Mouse (Mus musculus): ENCODE data around the gene Rcan2.

Gene Rcan2

DNA sequence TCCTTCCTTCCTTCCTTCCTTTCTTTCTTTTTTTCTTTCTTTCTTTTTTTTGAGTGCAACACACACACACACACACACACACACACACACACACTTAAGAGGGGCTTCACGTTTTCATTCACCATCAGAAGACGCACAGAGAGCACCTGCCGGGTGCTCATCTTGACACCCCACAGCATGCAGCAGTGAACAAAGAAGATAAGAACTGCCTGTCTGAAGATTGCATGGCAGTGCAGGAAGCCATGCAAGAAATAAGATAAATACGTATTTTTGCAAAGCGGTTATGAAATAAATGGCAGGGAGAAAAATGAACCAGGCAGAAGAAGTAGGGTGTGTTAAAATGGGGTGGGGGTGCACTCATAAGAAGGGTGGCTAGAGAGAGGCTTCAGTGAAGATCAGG lies 116.0 kb downstream of the Rcan2 start:
- no peak for DNase-seq (ENCODE audit: low read depth, low spot score)

DNA sequence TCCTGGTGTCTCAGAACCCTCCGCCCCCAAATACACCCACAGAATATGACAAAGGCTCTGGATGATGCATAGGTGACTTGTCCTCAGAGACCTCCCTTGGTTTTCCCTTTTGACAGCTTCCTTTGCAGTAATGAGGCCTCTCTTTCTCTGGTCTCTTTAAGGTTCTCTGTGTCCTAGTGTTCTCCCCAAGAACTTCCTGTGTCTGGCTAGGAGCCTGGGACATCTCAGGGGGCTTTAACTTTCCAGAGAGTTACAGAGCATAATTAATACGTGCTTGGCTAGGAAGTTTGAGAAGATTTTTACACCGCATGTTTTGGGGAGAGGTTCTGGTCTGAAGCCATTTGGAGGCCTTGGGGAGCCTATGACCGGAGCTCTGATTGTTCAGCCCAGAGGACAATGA lies 128.7 kb downstream of the Rcan2 start:
- no peak for DNase-seq (ENCODE audit: low read depth, low spot score)

DNA sequence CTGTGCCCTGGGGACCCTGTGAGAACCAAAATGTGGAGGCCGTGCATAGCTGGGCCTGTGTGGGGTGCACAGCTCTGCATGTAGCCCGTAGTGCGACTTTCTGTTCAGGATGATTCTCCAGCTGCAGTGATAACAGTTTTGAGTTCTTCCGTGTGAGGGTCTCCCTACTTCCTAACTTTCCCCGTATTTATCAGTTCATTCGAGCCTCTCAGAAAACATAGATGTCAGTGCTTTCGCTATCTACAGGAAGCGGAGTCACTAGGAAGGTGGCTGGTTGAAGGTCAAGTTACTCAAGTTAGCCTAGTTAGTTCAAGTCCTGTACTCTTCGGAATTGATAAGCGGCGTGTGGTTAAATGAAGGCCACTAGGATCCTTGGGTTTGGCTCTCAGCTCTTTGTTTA lies 130.6 kb downstream of the Rcan2 start:
- no peak for DNase-seq (ENCODE audit: low read depth, low spot score)

DNA sequence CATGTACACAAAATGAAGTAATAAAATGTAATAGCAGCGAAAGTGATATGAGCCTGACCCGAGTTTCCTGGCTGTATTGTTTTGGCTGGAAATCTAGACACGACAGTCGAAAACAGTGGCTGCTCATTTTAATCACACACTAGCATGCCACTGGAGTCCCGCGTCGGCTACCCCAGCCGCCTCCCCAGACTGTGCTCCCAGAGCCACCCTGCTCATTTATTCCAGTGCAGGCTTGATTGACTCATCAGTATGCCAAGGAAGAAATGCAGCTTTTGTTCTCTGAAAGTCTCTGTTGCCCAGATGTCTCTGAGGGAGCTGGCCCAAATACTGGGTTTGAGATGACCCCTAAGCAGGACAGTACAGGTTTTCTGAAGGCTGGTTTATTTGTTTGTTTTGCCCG lies 132.9 kb downstream of the Rcan2 start:
- DNase-seq (ENCODE audit: low read depth, low spot score): no peak

GRCm38 (mm10) chr17:43952219-43952618 lies 151.1 kb downstream of the Rcan2 start:
- DNase-seq (ENCODE audit: low read depth, low spot score): peak; percentile 43

DNA sequence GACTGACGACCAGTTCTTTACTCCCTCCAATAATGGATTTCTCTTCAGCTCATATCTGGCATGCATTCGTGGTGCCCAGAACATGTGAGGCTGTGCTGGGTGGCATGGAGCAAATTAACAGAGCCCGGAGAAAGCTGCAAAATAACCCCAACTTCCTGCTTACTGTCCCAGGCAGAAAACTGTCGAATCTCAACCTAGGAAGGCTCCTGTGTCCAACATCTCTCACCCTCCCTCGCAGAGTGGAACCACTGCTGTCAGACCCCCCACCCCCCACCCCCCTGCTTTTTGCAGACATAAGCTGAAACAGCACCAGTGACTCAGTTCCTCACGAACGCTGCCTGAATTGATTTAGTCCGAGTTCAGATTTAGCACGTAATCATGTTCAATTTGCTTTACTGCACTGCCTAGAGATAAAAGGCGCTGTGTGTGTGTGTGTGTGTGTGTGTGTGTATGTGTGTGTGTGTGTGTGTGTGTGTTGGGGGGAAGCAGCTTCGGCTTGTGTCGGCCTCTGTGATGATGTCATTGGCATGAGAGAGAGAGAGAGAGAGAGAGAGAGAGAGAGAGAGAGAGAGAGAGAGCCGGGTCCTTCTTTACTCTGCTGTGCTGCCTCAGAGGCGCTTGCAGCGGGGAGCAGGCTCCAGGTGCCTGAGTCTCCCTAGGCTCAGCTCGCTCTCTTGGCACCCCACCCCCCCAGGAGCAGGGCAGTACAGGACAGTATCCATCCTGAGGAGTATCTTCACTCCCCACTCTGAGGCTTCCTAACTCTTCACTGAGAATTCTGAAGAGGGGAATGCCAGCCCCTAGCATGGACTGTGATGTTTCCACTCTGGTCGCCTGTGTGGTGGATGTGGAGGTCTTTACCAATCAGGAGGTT lies 151.7 kb downstream of the Rcan2 start:
- peak; percentile 33 for DNase-seq (ENCODE audit: low read depth, low spot score)

DNA sequence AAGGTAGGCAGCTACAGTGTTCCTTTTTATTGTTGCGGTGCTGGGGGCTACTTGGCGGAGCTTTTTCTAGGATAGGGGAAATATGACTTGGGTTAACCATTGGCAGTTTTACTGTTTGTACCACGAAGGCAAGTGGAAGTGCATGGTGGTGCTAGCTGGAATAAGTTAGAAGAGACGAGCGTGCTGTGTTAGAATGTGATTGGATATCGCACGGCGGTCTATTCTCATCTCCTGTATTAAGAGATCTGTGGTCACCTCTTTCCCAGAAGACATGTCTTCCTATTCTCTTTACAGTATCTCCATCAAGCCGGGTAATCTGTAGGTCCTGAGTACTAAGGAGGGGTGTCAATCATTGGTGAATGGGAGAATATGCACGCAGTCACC lies 152.4 kb downstream of the Rcan2 start:
- no peak for DNase-seq (ENCODE audit: low read depth, low spot score)

DNA sequence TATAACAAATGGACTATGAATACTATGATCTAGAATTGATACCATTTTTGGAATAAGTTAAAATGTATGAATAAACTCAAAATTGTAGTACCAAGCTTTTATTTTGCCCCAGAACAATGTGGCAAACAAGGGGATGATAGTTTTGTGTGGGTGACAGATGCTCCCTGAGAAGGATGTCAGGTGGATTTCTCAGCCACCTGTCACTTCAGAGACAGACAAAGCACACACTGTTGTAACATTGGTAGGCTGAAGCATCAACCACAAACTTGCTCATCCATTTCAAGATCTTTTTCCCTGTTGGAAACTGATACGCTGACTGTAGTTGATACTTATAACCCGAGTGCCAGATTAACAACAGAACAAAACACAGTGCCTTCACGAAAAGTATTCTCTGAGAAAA lies 158.6 kb downstream of the Rcan2 start:
- no peak for DNase-seq (ENCODE audit: low read depth, low spot score)

DNA sequence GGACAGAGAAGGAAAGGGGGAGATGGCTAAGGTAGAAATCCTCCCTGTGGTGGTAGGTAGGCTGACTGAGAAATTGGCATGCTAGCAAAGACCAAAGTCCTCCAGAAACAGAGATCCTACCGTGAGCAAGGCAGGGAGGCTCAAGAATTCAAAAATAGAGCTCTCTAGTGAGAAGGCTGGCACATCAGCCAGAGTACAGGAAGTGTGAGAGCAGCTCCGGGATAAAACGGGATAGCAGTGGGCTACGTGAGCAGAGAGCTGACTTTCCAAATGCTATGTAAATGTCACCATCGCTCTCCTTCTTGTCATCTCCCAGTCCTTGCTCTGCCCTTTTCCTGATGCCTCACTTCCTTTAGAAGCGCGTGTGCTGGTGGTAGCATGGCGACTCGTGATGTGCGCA lies 168.8 kb downstream of the Rcan2 start:
- DNase-seq (ENCODE audit: low read depth, low spot score): no peak

DNA sequence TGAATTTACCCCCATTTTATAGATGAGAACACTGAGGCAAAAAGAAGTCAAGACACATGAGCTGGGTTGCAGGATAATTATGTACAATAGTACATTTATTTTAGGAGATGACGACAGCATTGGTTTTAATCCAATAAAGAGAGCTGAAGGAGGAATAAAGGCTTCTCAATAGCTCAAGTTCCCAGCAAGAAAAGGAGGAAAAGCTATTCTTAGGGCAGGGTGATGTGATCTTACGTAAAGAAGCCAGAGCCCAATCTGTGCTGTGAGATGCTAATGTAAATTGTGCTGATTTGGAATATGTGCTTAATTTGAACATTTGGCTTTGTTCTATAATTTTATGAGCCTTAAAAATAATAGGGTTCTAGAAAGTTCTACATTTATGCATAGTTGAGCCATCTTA lies 176.4 kb downstream of the Rcan2 start:
- no peak for DNase-seq (ENCODE audit: low read depth, low spot score)

- DNase-seq (ENCODE audit: low read depth, low spot score): no peak
Measured at GRCm38 (mm10) chr17:43979925-43980324, 178.8 kb downstream of the Rcan2 start.

- no peak for DNase-seq (ENCODE audit: low read depth, low spot score)
Measured at GRCm38 (mm10) chr17:43982505-43982904, 181.4 kb downstream of the Rcan2 start.

- no peak for DNase-seq (ENCODE audit: low read depth, low spot score)
Measured at GRCm38 (mm10) chr17:43989334-43989945, 188.3 kb downstream of the Rcan2 start.

GRCm38 (mm10) chr17:43990957-43991383 lies 189.8 kb downstream of the Rcan2 start:
- peak; percentile 68 for DNase-seq (ENCODE audit: low read depth, low spot score)

DNA sequence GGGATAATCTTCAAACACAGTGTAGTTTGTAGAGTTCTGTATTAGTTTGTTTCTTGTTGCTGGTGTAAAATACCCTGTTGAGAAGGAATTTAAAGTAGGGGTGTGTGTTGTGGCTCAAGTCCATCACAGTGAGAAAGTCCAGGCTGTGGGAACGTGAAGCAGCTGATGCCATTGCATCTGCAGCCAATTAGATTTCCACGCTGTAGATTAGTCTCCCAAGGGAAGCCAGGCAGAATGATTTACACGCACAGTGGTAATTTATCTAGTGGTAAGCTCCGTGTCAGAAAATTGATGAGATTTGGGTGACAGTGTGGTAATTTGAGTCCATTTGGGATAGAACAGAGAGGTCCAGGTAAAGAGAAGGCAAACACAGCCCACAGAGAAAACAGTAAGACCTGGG lies 192.9 kb downstream of the Rcan2 start:
- DNase-seq (ENCODE audit: low read depth, low spot score): peak; percentile 63

DNA sequence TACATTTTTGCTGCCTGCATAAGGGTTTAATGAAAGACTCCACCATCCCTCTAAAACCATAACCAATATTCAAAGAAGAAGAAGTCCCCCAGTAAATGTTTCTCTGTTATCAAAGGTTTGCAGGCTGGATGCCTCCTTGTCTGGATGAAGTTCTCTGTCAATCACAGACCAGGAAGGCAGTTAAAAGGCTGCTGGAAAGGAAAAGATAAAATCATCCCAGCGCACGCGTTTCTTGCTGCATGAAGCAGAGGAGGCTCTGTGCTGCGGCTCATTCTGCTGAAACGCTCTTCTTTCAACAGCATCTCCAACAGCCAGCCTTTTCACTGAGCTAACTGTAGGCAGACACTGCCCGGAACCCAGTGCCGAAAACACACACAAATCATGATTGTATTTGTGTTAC lies 196.4 kb downstream of the Rcan2 start:
- DNase-seq (ENCODE audit: low read depth, low spot score): no peak

- no peak for DNase-seq (ENCODE audit: low read depth, low spot score)
Measured at GRCm38 (mm10) chr17:43998095-43998494, 196.9 kb downstream of the Rcan2 start.

- DNase-seq (ENCODE audit: low read depth, low spot score): no peak
Measured at GRCm38 (mm10) chr17:44004401-44004800, 203.2 kb downstream of the Rcan2 start.

GRCm38 (mm10) chr17:44007411-44007810 lies 206.3 kb downstream of the Rcan2 start:
- no peak for DNase-seq (ENCODE audit: low read depth, low spot score)

DNA sequence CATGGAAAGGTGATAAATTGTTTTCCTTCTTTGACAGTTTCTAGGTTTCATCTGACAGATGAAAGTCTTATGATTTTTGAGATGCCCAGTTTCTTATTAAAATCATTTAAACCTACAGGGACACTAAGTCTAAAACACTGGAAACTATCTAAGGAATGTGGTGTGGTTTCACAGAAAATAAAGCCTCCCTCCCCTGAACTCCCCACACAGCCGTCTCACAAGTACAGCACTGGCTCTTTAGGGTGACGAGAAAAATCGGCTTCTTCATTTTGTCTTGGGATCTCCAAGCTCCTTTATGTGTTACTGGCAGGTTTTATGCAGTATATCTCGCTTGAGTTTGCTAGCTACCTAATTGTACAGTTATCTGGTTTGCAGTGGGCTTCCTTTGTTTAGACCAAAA lies 210.8 kb downstream of the Rcan2 start:
- DNase-seq (ENCODE audit: low read depth, low spot score): no peak

DNA sequence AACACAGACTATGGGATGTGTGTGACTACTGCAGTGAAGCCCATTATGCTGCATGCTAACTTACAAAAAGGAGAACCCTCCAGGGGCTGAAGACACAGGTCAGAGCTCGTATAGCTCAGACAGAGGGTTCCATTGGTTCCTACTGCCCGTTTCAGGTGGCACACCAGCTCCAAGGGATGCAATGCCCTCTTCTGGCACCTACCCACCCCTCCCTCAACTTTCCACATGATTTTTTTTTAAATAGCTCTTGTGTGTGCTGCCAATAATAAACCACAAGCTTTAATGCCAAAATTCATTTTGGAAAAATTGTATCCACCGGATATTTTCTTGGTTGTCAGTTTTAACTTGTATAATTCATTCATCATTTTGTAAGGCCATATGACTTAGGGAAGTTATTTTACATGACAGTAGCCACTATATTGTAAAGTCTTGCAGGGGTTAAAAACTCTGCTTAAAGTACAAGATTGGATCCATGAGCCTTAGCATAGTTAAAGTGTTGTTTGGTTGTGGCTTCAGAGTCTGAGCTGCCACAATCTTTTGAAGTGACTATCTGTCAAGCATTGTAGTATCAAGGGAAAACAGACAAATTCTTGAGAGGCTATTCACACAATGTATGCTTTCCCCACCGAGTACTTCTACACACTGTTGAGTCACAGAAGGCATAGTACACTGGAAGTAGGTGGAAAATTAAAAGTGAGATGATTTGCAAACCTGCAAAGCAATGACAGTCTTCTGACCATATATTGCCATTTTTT lies 212.8 kb downstream of the Rcan2 start:
- no peak for DNase-seq (ENCODE audit: low read depth, low spot score)

- DNase-seq (ENCODE audit: low read depth, low spot score): no peak
Measured at GRCm38 (mm10) chr17:44016314-44016713, 215.2 kb downstream of the Rcan2 start.

Data from mesoderm, embryonic 11.5 days (tissue).